Mouse (Mus musculus) liver, adult 2 months (tissue): ENCODE results near the gene Il17f.

Source experiments
- CTCF ChIP-seq: fragments of 200-500 bp; IDR thresholded peaks from 2 replicates; pipeline ENCODE4 v1.5.1; 2011; ENCODE audit warnings: low read depth, low read length, control low read depth
- POLR2A ChIP-seq: fragments of 200-500 bp; IDR thresholded peaks from 2 replicates; pipeline ENCODE4 v1.6.1; 2011; ENCODE audit warnings: low read length, control low read depth; ENCODE audit not compliant: insufficient read depth; ENCODE audit errors: extremely low read depth

DNA sequence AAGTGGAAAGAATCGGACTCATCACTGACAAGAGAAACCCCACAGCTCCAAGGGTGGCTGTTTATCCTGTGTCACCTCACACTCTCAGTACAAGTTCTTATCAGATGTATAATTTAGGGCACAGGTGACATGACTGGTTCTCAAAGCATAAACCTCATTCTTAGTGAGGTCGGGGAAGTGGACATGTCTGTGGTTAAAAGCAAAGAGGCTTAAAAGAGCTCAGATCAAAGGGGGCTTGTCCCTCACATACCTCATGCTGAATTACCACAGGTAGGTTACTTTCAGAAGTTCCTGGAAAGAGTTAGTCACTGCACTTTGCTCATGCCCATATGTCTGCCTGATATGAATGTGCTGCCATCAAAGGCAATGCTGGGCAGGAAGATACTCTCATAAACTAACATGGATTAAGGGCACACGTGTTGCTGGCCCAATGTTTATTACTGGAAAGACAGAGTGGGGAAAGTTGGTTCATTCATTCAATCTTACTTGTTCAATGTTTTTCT lies 49.9 kb downstream of the Il17f start:
- TF ChIP-seq POLR2A (no peak), CTCF (no peak)
